Mouse (Mus musculus) lung, embryonic 14.5 days (tissue): ENCODE measurements at regions not wholly inside any gene's neighbourhood (a gene's known extent, or its start where the extent isn't known, plus 50 kb on each side); places are given as distances from the start of the nearest gene placed in this dataset.

Experiments
- ATAC-seq: fragments of 200-750 bp; cut with Nextera tagmentation; 2 replicates; pipeline ENCODE4 v1.8.0; 2017; ENCODE audit warnings: mild to moderate bottlenecking, moderate TSS enrichment, moderate library complexity; ENCODE audit not compliant: insufficient read depth
- DNase-seq: peaks from one replicate; pipeline ENCODE4 v3.0.0-alpha.2; 2015
- H3K27ac ChIP-seq: fragments of 300-500 bp; sonication (generic); 2 replicates; pipeline ENCODE4 v1.5.1; 2014; ENCODE audit warnings: low read depth, mild to moderate bottlenecking, moderate library complexity
- H3K27me3 ChIP-seq: fragments of 300-500 bp; sonication (generic); 2 replicates; pipeline ENCODE4 v1.6.1; 2014; ENCODE audit warnings: low read length, control low read depth; ENCODE audit not compliant: insufficient read depth
- H3K36me3 ChIP-seq: fragments of 300-500 bp; sonication (generic); 2 replicates; pipeline ENCODE4 v1.6.1; 2014; ENCODE audit warnings: control low read depth; ENCODE audit not compliant: insufficient read depth
- H3K4me1 ChIP-seq: fragments of 300-500 bp; sonication (generic); 2 replicates; pipeline ENCODE4 v1.6.1; 2014; ENCODE audit warnings: antibody characterized with exemption, control low read depth; ENCODE audit not compliant: insufficient read depth
- H3K4me2 ChIP-seq: fragments of 300-500 bp; sonication (generic); 2 replicates; pipeline ENCODE4 v1.6.1; 2014; ENCODE audit warnings: mild to moderate bottlenecking
- H3K4me3 ChIP-seq: fragments of 300-500 bp; sonication (generic); 2 replicates; pipeline ENCODE4 v1.5.1; 2014; ENCODE audit warnings: low read depth, low read length
- H3K9ac ChIP-seq: fragments of 300-500 bp; sonication (generic); 2 replicates; pipeline ENCODE4 v1.6.1; 2014
- H3K9me3 ChIP-seq: fragments of 300-500 bp; sonication (generic); 2 replicates; pipeline ENCODE4 v1.6.1; 2016; ENCODE audit warnings: low read depth, low read length, control low read depth
- CTCF ChIP-seq: IDR thresholded peaks from 2 replicates; pipeline ENCODE4 v1.5.1; 2016; ENCODE audit warnings: antibody characterized with exemption, low read depth
- WGBS: fragments of 180-500 bp; shearing (Covaris S2); extraction: QIAGEN DNeasy Blood & Tissue Kit; methylation state at CpG from one replicate; pipeline ENCODE4 v1.1.7; 2014; 5-methylcytosine and 5-hydroxymethylcytosine counted together

GRCm38 (mm10) chr13:84057456-84057855, 164.6 kb upstream of the Tmem161b start:
- no peak overlapping the region for H3K27ac ChIP-seq
- no peaks in the 10 kb centered on the region for H3K4me1 ChIP-seq
- no peak overlapping the region for H3K4me2 ChIP-seq
- TF ChIP-seq CTCF: no peak
- no peak for DNase-seq
- no peak overlapping the region for H3K9ac ChIP-seq
- ATAC-seq: no peak
- H3K36me3 ChIP-seq: no peaks in the 10 kb centered on the region
- H3K9me3 ChIP-seq: no peaks in the 10 kb centered on the region
- H3K27me3 ChIP-seq: no peaks in the 10 kb centered on the region
- no peak overlapping the region for H3K4me3 ChIP-seq

- H3K9ac ChIP-seq: no peak overlapping the region
- H3K27me3 ChIP-seq: no peaks in the 10 kb centered on the region
- ATAC-seq: no peak
- 63% methylated on average over 3 of the region's 3 CpGs for WGBS
- no peaks in the 10 kb centered on the region for H3K4me1 ChIP-seq
- no peak overlapping the region for H3K4me2 ChIP-seq
- no peak for TF ChIP-seq CTCF
- no peak overlapping the region for H3K4me3 ChIP-seq
- H3K9me3 ChIP-seq: no peaks in the 10 kb centered on the region
- no peaks in the 10 kb centered on the region for H3K36me3 ChIP-seq
- no peak for DNase-seq
- no peak overlapping the region for H3K27ac ChIP-seq
Measured at GRCm38 (mm10) chr13:84058251-84058650, 163.8 kb upstream of the Tmem161b start.

- Histone ChIP-seq H3K4me2 (no peak overlapping the region), H3K4me1 (no peaks in the 10 kb centered on the region), H3K9ac (no peak overlapping the region), H3K27ac (no peak overlapping the region), H3K4me3 (no peak overlapping the region), H3K27me3 (no peaks in the 10 kb centered on the region), H3K36me3 (no peaks in the 10 kb centered on the region), H3K9me3 (no peaks in the 10 kb centered on the region)
- WGBS: 13% methylated on average over 10 of the region's 10 CpGs
- DNase-seq: no peak
- no peak; the same call in 1 of the 2 replicates for ATAC-seq
- no peak for TF ChIP-seq CTCF
Measured at GRCm38 (mm10) chr13:84059031-84059651, 163.0 kb upstream of the Tmem161b start.

- TF ChIP-seq CTCF: no peak
Measured at GRCm38 (mm10) chr13:84059661-84060452, 162.2 kb upstream of the Tmem161b start.

GRCm38 (mm10) chr13:84060453-84060834, 161.7 kb upstream of the Tmem161b start:
- no peaks in the 10 kb centered on the region for H3K4me1 ChIP-seq
- H3K27ac ChIP-seq: no peak overlapping the region
- no peak overlapping the region for H3K9ac ChIP-seq
- no peaks in the 10 kb centered on the region for H3K9me3 ChIP-seq
- H3K4me2 ChIP-seq: no peak overlapping the region
- TF ChIP-seq CTCF: no peak
- 73% methylated on average over 3 of the region's 3 CpGs for WGBS
- no peaks in the 10 kb centered on the region for H3K36me3 ChIP-seq
- no peak for DNase-seq
- no peaks in the 10 kb centered on the region for H3K27me3 ChIP-seq
- no peak for ATAC-seq
- H3K4me3 ChIP-seq: no peak overlapping the region

More at GRCm38 (mm10) chr13:84059661-84060452, 162.2 kb upstream of the Tmem161b start:
- H3K4me1 ChIP-seq: no peaks in the 10 kb centered on the region
- H3K36me3 ChIP-seq: no peaks in the 10 kb centered on the region
- H3K27me3 ChIP-seq: no peaks in the 10 kb centered on the region
- no peak overlapping the region for H3K27ac ChIP-seq
- DNase-seq: no peak
- no peak overlapping the region for H3K4me3 ChIP-seq
- H3K9me3 ChIP-seq: no peaks in the 10 kb centered on the region
- ATAC-seq: no peak
- WGBS: 14% methylated on average over 5 of the region's 5 CpGs
- H3K4me2 ChIP-seq: no peak overlapping the region
- H3K9ac ChIP-seq: no peak overlapping the region

GRCm38 (mm10) chr13:84060906-84061305, 161.2 kb upstream of the Tmem161b start:
- no peaks in the 10 kb centered on the region for H3K36me3 ChIP-seq
- no peaks in the 10 kb centered on the region for H3K9me3 ChIP-seq
- 69% methylated on average over 3 of the region's 3 CpGs for WGBS
- no peak overlapping the region for H3K27ac ChIP-seq
- no peak for DNase-seq
- H3K27me3 ChIP-seq: no peaks in the 10 kb centered on the region
- H3K9ac ChIP-seq: no peak overlapping the region
- H3K4me2 ChIP-seq: no peak overlapping the region
- no peak for ATAC-seq
- TF ChIP-seq CTCF: no peak
- H3K4me1 ChIP-seq: no peaks in the 10 kb centered on the region
- H3K4me3 ChIP-seq: no peak overlapping the region

- WGBS: 36% methylated on average over 7 of the region's 7 CpGs
- H3K9ac ChIP-seq: no peak overlapping the region
- no peak for DNase-seq
- no peak for ATAC-seq
- no peak overlapping the region for H3K4me2 ChIP-seq
- no peaks in the 10 kb centered on the region for H3K4me1 ChIP-seq
- no peak for TF ChIP-seq CTCF
- no peak overlapping the region for H3K27ac ChIP-seq
- no peaks in the 10 kb centered on the region for H3K9me3 ChIP-seq
- no peaks in the 10 kb centered on the region for H3K36me3 ChIP-seq
- H3K4me3 ChIP-seq: no peak overlapping the region
- no peaks in the 10 kb centered on the region for H3K27me3 ChIP-seq
Measured at GRCm38 (mm10) chr13:84061820-84062480, 160.1 kb upstream of the Tmem161b start.
